ENCODE assay signal across 8 mouse cellular contexts in genomic region chr2:18799265-18799965, GRCm38 (mm10).
DNase-seq lines count a peak whose midpoint lies in the region; ATAC-seq and TF ChIP-seq lines count a peak whose summit lies in the region.

No protein-coding gene starts in this region.

- H3K4me1 ChIP-seq in heart, embryonic 11.5 days (ENCODE audit: control insufficient read depth, insufficient read depth, low read length) = peaks cover 15% of the 10 kb centered on the region; the same call in 1 of the 2 replicates
- H3K4me1 ChIP-seq in ES-E14 (ENCODE audit: control insufficient read depth in 2 of 2, insufficient read depth in 2 of 2, low read length in 2 of 2, poor library complexity in 1 of 2) = no peaks in the 10 kb centered on the region

- H3K4me3 ChIP-seq in heart, embryonic 11.5 days (ENCODE audit: low read depth, low read length) = peak overlapping the region; percentile 49
- H3K4me3 ChIP-seq in ES-E14 (ENCODE audit: insufficient read depth in 1 of 2, low read depth in 1 of 2, low read length in 2 of 2, poor library complexity in 1 of 2, severe bottlenecking in 1 of 2) (peak overlapping the region; percentile 45 to 52; a peak in 2 of 4 replicates), macrophage (ENCODE audit: inconsistent target) (peak overlapping the region; percentile 5; the same call in 1 of the 2 replicates)

- no peak overlapping the region for H3K27ac ChIP-seq in heart, embryonic 11.5 days (ENCODE audit: low read depth, low read length)
- H3K27ac ChIP-seq in ES-E14 (ENCODE audit: insufficient read depth, low read depth, low read length, poor library complexity, severe bottlenecking) = no peak overlapping the region
- no peak overlapping the region for H3K27ac ChIP-seq in macrophage

- 14% methylated on average over 17 of the region's 17 CpGs for WGBS in heart, embryonic 11.5 days (ENCODE audit: insufficient replicate concordance)
- 17% methylated on average over 17 of the region's 17 CpGs for WGBS in macrophage (ENCODE audit: missing documents)

- H3K79me2 ChIP-seq in macrophage (ENCODE audit: inconsistent target) = no peaks in the 10 kb centered on the region

- in situ Hi-C loops in ES-E14 (cut with MboI; ENCODE audit: low sequenced_read_pairs in 2 of 2, unreplicated experiment in 2 of 2) = no loop called here

- peaks cover 54% of the 10 kb centered on the region for H3K27me3 ChIP-seq in heart, embryonic 11.5 days (ENCODE audit: control insufficient read depth, insufficient read depth, low read length)

- H3K36me3 ChIP-seq in heart, embryonic 11.5 days (ENCODE audit: control insufficient read depth, insufficient read depth, low read length) = no peaks in the 10 kb centered on the region
- H3K36me3 ChIP-seq in ES-E14 (ENCODE audit: control insufficient read depth, insufficient read depth, low read length, poor library complexity, severe bottlenecking) (no peaks in the 10 kb centered on the region), macrophage (ENCODE audit: inconsistent target) (no peaks in the 10 kb centered on the region)

- no peak for ATAC-seq in heart, embryonic 11.5 days (replicated peaks; ENCODE audit: insufficient number of reproducible peaks, low FRiP score, low TSS enrichment)
- no peak for ATAC-seq in activated CD4-positive, CD25-positive, alpha-beta regulatory T cell, adult 4 months

- H3K9me3 ChIP-seq in heart, embryonic 11.5 days (replicated peaks; ENCODE audit: control insufficient read depth, low read length) = no peaks in the 10 kb centered on the region
- H3K9me3 ChIP-seq in ES-E14 (ENCODE audit: control insufficient read depth, insufficient read depth, low read depth, low read length) = no peaks in the 10 kb centered on the region

- H3K4me2 ChIP-seq in heart, embryonic 11.5 days = peak overlapping the region; percentile 87

- no peak for DNase-seq in heart, adult 11 months
- DNase-seq in ES-E14 (ENCODE audit: low read depth, low spot score) = no peak
- DNase-seq in forelimb bud, embryonic 11.5 days (ENCODE audit: low read depth, low spot score) = peak; percentile 17
- DNase-seq in right cerebral cortex, postnatal 4 days = no peak
- DNase-seq in thymus, postnatal 10 days (ENCODE audit: low spot score in 2 of 2) = no peak

- H3K9ac ChIP-seq in heart, embryonic 11.5 days (ENCODE audit: low read depth, low read length) = peak overlapping the region; percentile 49; the same call in 1 of the 2 replicates
- no peak overlapping the region for H3K9ac ChIP-seq in ES-E14 (ENCODE audit: insufficient read depth, low read depth, low read length, poor library complexity, severe bottlenecking)

TF ChIP-seq in ES-E14, 5 proteins besides CTCF, POLR2A, EP300 and RAD21:
- TF ChIP-seq MAFK (IDR thresholded peaks at IDR 0.05; ENCODE audit: insufficient read depth, low read depth, low read length) (no peak), ZC3H11A (IDR thresholded peaks at IDR 0.05; ENCODE audit: borderline replicate concordance, low read depth, low read length) (no peak)
